Mouse (Mus musculus): ENCODE measurements around the gene Adamts6. TPM values are rescaled to one million over a fixed set of nuclear protein-coding genes. Genes with fewer than 3 reads are reported as not detected.

Gene Adamts6
- polyA plus RNA-seq, 1 experiment: not detected

- Histone ChIP-seq H3K36me3 (ENCODE audit: control insufficient read depth) (no peaks in the 10 kb centered on the region), H3K4me1 (ENCODE audit: control insufficient read depth) (no peaks in the 10 kb centered on the region), H3K9me3 (ENCODE audit: control insufficient read depth, low read length) (no peaks in the 10 kb centered on the region), H3K27me3 (ENCODE audit: control insufficient read depth) (no peaks in the 10 kb centered on the region), H3K4me3 (replicated peaks) (no peak overlapping the region)
- TF ChIP-seq TAL1 (IDR thresholded peaks at IDR 0.05; ENCODE audit: low read length) (no peak), GATA1 (IDR thresholded peaks at IDR 0.05; ENCODE audit: low read length) (no peak)
Observed at GRCm38 (mm10) chr13:104518312-104519005, 230.8 kb downstream of the Adamts6 start.

GRCm38 (mm10) chr13:104519006-104519695, 231.5 kb downstream of the Adamts6 start:
- Histone ChIP-seq H3K9me3 (ENCODE audit: control insufficient read depth, low read length) (no peaks in the 10 kb centered on the region), H3K36me3 (ENCODE audit: control insufficient read depth) (no peaks in the 10 kb centered on the region), H3K4me3 (replicated peaks) (no peak overlapping the region), H3K4me1 (ENCODE audit: control insufficient read depth) (no peaks in the 10 kb centered on the region), H3K27me3 (ENCODE audit: control insufficient read depth) (no peaks in the 10 kb centered on the region)
- TF ChIP-seq GATA1 (IDR thresholded peaks at IDR 0.05; ENCODE audit: low read length) (no peak), TAL1 (IDR thresholded peaks at IDR 0.05; ENCODE audit: low read length) (no peak)

DNA sequence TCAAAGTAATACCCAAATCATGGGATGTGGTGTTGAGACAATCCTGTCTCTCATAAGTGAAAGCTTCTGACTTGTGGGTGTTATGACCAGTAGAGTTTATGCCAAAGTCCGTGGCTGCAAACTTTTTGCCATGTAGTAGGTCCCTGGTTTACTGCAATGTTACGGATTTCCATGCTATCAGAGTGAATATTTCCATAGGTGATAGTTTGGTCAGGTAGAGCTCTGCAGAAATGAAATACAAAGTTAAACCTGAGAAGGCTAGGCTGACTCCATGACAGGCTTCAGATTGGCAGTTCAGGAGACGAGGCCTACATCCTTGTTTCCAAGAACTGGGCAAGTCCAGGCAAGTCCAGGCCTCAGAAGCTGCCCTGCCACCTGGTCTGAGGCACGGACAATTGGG, 232.3 kb downstream of the Adamts6 start:
- no peaks in the 10 kb centered on the region for H3K9me3 ChIP-seq (ENCODE audit: control insufficient read depth, low read length)
- no peaks in the 10 kb centered on the region for H3K36me3 ChIP-seq (ENCODE audit: control insufficient read depth)
- H3K4me3 ChIP-seq (replicated peaks): no peak overlapping the region
- no peaks in the 10 kb centered on the region for H3K27me3 ChIP-seq (ENCODE audit: control insufficient read depth)
- TF ChIP-seq GATA1 (IDR thresholded peaks at IDR 0.05; ENCODE audit: low read length): no peak
- no peak for TF ChIP-seq TAL1 (IDR thresholded peaks at IDR 0.05; ENCODE audit: low read length)
- no peaks in the 10 kb centered on the region for H3K4me1 ChIP-seq (ENCODE audit: control insufficient read depth)

GRCm38 (mm10) chr13:104520461-104520860, 232.8 kb downstream of the Adamts6 start:
- no peaks in the 10 kb centered on the region for H3K27me3 ChIP-seq (ENCODE audit: control insufficient read depth)
- H3K4me3 ChIP-seq (replicated peaks): no peak overlapping the region
- no peaks in the 10 kb centered on the region for H3K9me3 ChIP-seq (ENCODE audit: control insufficient read depth, low read length)
- H3K36me3 ChIP-seq (ENCODE audit: control insufficient read depth): no peaks in the 10 kb centered on the region
- no peak for TF ChIP-seq TAL1 (IDR thresholded peaks at IDR 0.05; ENCODE audit: low read length)
- no peak for TF ChIP-seq GATA1 (IDR thresholded peaks at IDR 0.05; ENCODE audit: low read length)
- no peaks in the 10 kb centered on the region for H3K4me1 ChIP-seq (ENCODE audit: control insufficient read depth)

DNA sequence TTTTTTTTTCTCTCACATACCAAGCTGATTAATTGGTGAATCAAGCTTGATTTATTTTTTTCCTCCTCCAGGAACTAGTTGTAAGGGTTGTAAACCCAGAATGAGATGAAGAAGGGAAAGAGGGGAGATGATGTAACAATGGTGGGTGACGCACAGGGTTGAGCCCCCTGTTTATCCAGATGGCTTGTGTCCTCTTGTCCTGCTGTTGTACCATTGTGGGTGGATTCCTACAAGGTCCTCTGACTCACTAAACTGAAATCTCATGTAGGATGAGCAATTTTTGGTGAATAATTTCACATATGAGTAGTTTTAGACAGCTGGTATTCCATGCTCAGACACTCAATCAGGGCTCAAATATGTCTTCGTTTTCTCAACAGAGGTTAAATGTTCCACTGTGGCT, 233.9 kb downstream of the Adamts6 start:
- Histone ChIP-seq H3K4me1 (ENCODE audit: control insufficient read depth) (no peaks in the 10 kb centered on the region), H3K9me3 (ENCODE audit: control insufficient read depth, low read length) (no peaks in the 10 kb centered on the region), H3K27me3 (ENCODE audit: control insufficient read depth) (no peaks in the 10 kb centered on the region), H3K4me3 (replicated peaks) (no peak overlapping the region), H3K36me3 (ENCODE audit: control insufficient read depth) (no peaks in the 10 kb centered on the region)
- TF ChIP-seq TAL1 (IDR thresholded peaks at IDR 0.05; ENCODE audit: low read length) (no peak), GATA1 (IDR thresholded peaks at IDR 0.05; ENCODE audit: low read length) (no peak)

DNA sequence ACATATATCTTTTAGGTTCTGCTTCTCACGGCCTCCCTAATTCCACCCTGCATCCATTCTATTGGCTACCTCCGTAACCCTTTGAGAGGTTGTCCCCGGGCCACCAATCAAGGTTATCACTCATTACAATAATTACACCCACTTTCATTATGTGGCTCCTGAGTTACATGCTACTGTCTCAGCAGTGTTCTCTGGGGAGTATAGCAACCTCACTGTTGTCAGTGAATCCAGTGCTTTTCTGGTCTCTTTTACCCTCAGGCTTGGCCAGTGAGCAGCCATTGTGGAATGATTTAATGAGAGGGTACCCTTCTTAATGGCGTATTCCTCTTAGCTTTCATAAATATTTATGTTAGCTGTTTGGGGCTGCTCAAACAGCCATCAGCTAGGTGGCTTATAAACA, 238.0 kb downstream of the Adamts6 start:
- Histone ChIP-seq H3K27me3 (ENCODE audit: control insufficient read depth) (no peaks in the 10 kb centered on the region), H3K9me3 (ENCODE audit: control insufficient read depth, low read length) (no peaks in the 10 kb centered on the region), H3K4me3 (replicated peaks) (no peak overlapping the region), H3K4me1 (ENCODE audit: control insufficient read depth) (no peaks in the 10 kb centered on the region), H3K36me3 (ENCODE audit: control insufficient read depth) (no peaks in the 10 kb centered on the region)
- no peak for TF ChIP-seq GATA1 (IDR thresholded peaks at IDR 0.05; ENCODE audit: low read length)
- TF ChIP-seq TAL1 (IDR thresholded peaks at IDR 0.05; ENCODE audit: low read length): no peak

DNA sequence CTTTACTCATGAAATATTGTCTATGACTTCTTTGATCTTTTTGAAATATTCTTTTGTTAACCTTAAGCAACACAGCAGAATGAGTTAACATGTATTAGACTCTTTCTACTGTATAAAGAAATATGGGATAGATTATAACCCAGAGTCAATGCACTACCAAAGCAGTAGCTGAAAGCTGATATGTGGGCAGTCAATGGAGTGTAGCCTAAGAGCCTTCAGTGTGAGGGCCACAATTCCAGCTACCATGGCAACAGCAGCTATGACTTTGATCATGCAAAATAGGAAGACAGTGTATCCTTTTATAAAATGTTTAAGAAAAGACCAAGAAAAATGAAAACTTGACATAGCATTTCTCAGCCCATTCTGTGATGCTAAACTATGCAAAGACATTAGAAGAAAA, 241.6 kb downstream of the Adamts6 start:
- Histone ChIP-seq H3K9me3 (ENCODE audit: control insufficient read depth, low read length) (no peaks in the 10 kb centered on the region), H3K36me3 (ENCODE audit: control insufficient read depth) (no peaks in the 10 kb centered on the region), H3K27me3 (ENCODE audit: control insufficient read depth) (no peaks in the 10 kb centered on the region), H3K4me3 (replicated peaks) (no peak overlapping the region), H3K4me1 (ENCODE audit: control insufficient read depth) (no peaks in the 10 kb centered on the region)
- TF ChIP-seq TAL1 (IDR thresholded peaks at IDR 0.05; ENCODE audit: low read length) (no peak), GATA1 (IDR thresholded peaks at IDR 0.05; ENCODE audit: low read length) (no peak)

- H3K9me3 ChIP-seq (ENCODE audit: control insufficient read depth, low read length): no peaks in the 10 kb centered on the region
- H3K4me3 ChIP-seq (replicated peaks): no peak overlapping the region
- H3K4me1 ChIP-seq (ENCODE audit: control insufficient read depth): no peaks in the 10 kb centered on the region
- no peaks in the 10 kb centered on the region for H3K36me3 ChIP-seq (ENCODE audit: control insufficient read depth)
- TF ChIP-seq TAL1 (IDR thresholded peaks at IDR 0.05; ENCODE audit: low read length) (no peak), GATA1 (IDR thresholded peaks at IDR 0.05; ENCODE audit: low read length) (no peak)
- no peaks in the 10 kb centered on the region for H3K27me3 ChIP-seq (ENCODE audit: control insufficient read depth)
Observed at GRCm38 (mm10) chr13:104531841-104532240, 244.2 kb downstream of the Adamts6 start.

DNA sequence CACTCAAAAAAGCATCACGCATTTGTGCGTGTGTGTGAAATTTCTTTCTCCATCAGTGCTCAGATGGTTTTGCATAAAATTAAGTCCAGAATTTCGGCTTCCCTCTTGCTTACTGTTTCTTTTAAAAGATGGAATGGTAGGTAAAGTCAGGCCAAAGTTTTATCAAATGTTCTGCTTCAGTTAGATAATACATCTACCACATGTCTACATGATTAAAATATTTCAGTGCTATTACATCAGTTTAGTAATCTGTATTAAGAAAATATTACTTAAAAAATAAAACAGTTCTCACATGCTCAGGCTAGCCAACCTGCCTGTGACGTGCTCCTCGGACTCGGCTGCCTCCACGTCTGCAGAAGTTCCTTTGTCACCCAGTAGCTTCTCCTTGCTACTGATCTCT, 245.1 kb downstream of the Adamts6 start:
- no peak overlapping the region for H3K4me3 ChIP-seq (replicated peaks)
- H3K4me1 ChIP-seq (ENCODE audit: control insufficient read depth): no peaks in the 10 kb centered on the region
- H3K9me3 ChIP-seq (ENCODE audit: control insufficient read depth, low read length): no peaks in the 10 kb centered on the region
- H3K36me3 ChIP-seq (ENCODE audit: control insufficient read depth): no peaks in the 10 kb centered on the region
- no peaks in the 10 kb centered on the region for H3K27me3 ChIP-seq (ENCODE audit: control insufficient read depth)
- no peak for TF ChIP-seq TAL1 (IDR thresholded peaks at IDR 0.05; ENCODE audit: low read length)
- TF ChIP-seq GATA1 (IDR thresholded peaks at IDR 0.05; ENCODE audit: low read length): no peak
